Mouse (Mus musculus): ENCODE data around the gene Slc29a1. TPM values are rescaled to one million over a fixed set of nuclear protein-coding genes. Genes with fewer than 3 reads are reported as not detected.

Gene Slc29a1
- polyA plus RNA-seq, 1 experiment = 358 TPM

DNA sequence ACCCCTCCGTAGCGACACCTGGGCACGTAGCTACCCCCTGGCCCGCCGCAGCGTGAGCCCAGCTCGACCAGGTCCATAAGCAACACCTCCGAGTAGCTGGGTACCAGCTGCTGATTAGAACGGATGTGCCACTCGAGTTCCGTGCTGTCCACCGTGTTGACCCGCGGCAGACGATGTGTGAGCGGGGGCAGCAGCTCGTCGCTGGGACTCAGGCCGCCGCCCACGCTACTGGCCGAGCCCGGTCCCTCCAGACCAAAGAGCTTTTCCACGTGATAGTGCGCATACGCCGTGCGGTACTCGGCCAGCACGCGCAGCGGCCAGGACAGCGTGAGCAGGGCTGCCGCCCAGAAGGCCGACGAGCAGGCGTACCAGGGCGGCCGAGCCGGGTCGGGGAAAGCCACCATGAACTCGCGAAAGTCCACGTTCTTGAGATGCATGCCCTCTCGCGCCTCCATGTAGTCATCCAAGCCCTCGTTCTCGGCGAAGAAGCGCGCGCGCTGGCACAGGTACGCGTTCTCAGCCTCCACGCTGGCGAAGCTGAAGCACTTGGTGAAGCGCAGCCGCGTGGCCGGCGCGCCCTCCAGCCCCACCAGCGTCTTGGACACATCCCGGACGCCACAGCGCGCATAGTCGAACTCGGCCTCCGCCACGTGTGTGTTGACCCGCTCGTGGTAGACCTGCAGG is 54.0 kb downstream of the Slc29a1 start:
- no peak overlapping the region for H3K4me3 ChIP-seq (ENCODE audit: control insufficient read depth, insufficient read depth, low read length)

DNA sequence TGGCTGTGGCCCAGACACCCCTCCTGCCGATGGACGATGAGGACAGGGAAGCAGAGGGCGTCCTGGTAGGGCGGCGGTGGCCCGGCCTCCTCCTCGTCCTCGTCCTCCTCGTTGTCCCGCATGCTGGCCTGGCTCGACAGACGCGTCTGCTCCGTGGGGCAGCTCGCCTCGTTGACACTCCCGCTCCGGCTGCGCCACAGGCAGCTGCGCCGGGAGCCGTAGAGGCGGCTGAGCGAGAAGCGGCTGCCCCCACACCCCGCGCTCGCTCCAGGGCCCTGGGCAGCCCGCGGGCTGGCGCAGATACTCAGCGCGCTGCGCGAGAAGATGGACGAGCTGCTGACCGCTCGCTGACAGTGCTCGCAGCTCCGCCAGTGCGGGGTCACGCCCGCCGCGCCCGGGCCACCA is 54.5 kb downstream of the Slc29a1 start:
- DNase-seq = no peak
- TF ChIP-seq POLR2A (IDR thresholded peaks at IDR 0.05; ENCODE audit: control insufficient read depth, extremely low read depth, insufficient read depth, low read length, poor library complexity) = no peak
- TF ChIP-seq CTCF (IDR thresholded peaks at IDR 0.05; ENCODE audit: borderline replicate concordance, control insufficient read depth, extremely low read depth, insufficient read depth, low read length, poor library complexity) = no peak
- Histone ChIP-seq H3K36me3 (ENCODE audit: control insufficient read depth, insufficient read depth, low read length) (no peaks in the 10 kb centered on the region; the same call in 1 of the 2 replicates), H3K4me1 (replicated peaks; ENCODE audit: control insufficient read depth, insufficient read depth, low read length) (peaks cover 25% of the 10 kb centered on the region), H3K4me3 (ENCODE audit: control insufficient read depth, insufficient read depth, low read length) (no peak overlapping the region), H3K27ac (ENCODE audit: control insufficient read depth, insufficient read depth, low read length) (no peak overlapping the region), H3K27me3 (ENCODE audit: control insufficient read depth, insufficient read depth, low read length) (no peaks in the 10 kb centered on the region)
- 55% methylated on average over 46 of the region's 46 CpGs for WGBS

More for the DNA sequence above, 54.0 kb downstream of the Slc29a1 start:
- H3K27ac ChIP-seq (ENCODE audit: control insufficient read depth, insufficient read depth, low read length) = no peak overlapping the region
- peaks cover 26% of the 10 kb centered on the region for H3K4me1 ChIP-seq (replicated peaks; ENCODE audit: control insufficient read depth, insufficient read depth, low read length)
- WGBS = 45% methylated on average over 74 of the region's 74 CpGs
- no peaks in the 10 kb centered on the region; the same call in 1 of the 2 replicates for H3K36me3 ChIP-seq (ENCODE audit: control insufficient read depth, insufficient read depth, low read length)
- DNase-seq = no peak
- no peaks in the 10 kb centered on the region for H3K27me3 ChIP-seq (ENCODE audit: control insufficient read depth, insufficient read depth, low read length)
- TF ChIP-seq CTCF (IDR thresholded peaks at IDR 0.05; ENCODE audit: borderline replicate concordance, control insufficient read depth, extremely low read depth, insufficient read depth, low read length, poor library complexity) (no peak), POLR2A (IDR thresholded peaks at IDR 0.05; ENCODE audit: control insufficient read depth, extremely low read depth, insufficient read depth, low read length, poor library complexity) (no peak)

DNA sequence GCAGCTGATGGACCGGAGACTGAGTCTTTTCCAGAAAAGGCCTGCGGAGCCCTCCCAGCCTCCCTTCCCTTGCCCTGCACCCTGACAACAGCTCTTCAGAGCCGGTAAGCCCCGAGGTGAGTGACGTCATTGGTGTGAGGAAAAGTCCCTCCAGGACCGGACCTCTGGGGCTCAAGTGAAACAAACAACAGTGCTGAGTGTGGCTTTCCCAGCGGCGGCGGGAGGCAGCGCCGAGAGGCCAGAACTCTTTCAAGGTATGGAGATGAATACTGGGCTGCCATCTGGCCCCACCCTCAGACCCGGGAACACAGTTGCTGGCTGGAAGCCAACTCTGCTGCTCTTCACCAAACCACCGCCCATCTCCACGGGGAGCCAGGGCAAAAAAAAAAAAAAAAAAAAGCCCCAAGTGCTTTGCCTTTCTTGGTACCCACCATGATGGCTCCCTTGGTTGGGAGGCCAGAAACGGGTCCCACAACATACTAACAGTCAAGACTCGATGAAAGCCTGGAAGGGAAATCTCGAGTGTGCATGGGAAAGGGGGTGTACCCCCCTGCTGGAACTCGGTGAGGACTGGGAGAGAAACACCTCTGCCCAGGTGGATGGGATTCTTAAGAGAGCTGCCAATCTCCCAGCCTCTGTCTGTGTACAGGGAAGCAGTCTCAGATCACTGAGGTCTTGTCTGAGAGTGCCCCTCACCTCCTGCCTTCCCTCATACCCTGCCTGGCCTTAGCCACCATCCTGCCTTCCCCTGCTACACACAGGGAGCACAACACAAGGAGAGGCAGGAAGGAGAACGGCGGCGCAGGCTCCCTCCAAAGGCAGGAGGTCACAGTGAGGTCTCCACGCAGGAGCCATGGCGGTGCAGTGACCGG is 55.2 kb downstream of the Slc29a1 start:
- 30% methylated on average over 24 of the region's 24 CpGs for WGBS
- H3K36me3 ChIP-seq (ENCODE audit: control insufficient read depth, insufficient read depth, low read length) = no peaks in the 10 kb centered on the region; the same call in 1 of the 2 replicates
- no peaks in the 10 kb centered on the region for H3K27me3 ChIP-seq (ENCODE audit: control insufficient read depth, insufficient read depth, low read length)
- H3K4me3 ChIP-seq (ENCODE audit: control insufficient read depth, insufficient read depth, low read length) = no peak overlapping the region
- no peak overlapping the region for H3K27ac ChIP-seq (ENCODE audit: control insufficient read depth, insufficient read depth, low read length)
- TF ChIP-seq POLR2A (IDR thresholded peaks at IDR 0.05; ENCODE audit: control insufficient read depth, extremely low read depth, insufficient read depth, low read length, poor library complexity) (no peak), CTCF (IDR thresholded peaks at IDR 0.05; ENCODE audit: borderline replicate concordance, control insufficient read depth, extremely low read depth, insufficient read depth, low read length, poor library complexity) (no peak)
- H3K4me1 ChIP-seq (replicated peaks; ENCODE audit: control insufficient read depth, insufficient read depth, low read length) = peaks cover 22% of the 10 kb centered on the region
- DNase-seq = no peak

DNA sequence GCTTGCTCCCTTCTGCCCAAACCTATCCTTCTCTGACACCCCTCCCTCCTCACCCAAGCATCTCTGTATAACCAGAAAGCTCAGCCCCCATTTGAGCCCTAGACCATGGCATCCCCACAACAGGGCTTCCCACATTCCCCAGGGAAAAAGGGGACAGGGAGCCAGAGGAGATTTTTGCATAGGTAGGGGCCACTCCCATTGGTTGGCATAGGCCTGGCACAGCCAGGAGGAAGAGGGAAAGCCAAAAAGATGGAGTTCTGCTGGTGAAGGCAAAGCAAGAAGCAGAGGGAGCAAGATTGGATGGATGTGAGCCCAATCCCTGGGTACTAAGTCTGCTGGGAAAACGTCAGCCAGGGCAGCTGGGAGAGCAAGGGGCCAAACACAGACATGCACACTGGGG is 56.3 kb downstream of the Slc29a1 start:
- 69% methylated on average over 1 of the region's 1 CpGs for WGBS

DNA sequence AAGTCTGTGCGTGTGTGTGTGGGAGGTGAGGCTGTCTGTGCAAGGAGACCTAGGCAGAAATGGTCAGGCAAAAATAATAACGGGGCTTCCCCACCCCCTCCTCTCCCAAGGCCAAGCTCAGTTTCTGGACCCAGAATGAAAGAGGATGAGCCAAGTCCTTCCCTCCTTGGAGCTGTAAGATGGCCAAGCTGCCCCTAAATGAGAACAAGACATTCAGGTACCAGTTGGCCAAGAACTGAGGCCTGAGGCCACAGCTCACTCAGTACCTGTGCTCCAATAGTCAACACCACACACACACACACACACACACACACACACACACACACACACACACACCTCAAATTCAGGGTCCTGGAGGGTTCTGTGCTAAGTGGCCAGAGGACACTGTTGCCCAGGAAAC is 56.7 kb downstream of the Slc29a1 start:
- Histone ChIP-seq H3K4me3 (ENCODE audit: control insufficient read depth, insufficient read depth, low read length) (no peak overlapping the region), H3K27ac (ENCODE audit: control insufficient read depth, insufficient read depth, low read length) (no peak overlapping the region), H3K4me1 (replicated peaks; ENCODE audit: control insufficient read depth, insufficient read depth, low read length) (peaks cover 17% of the 10 kb centered on the region), H3K36me3 (ENCODE audit: control insufficient read depth, insufficient read depth, low read length) (no peaks in the 10 kb centered on the region; the same call in 1 of the 2 replicates), H3K27me3 (ENCODE audit: control insufficient read depth, insufficient read depth, low read length) (no peaks in the 10 kb centered on the region)
- TF ChIP-seq CTCF (IDR thresholded peaks at IDR 0.05; ENCODE audit: borderline replicate concordance, control insufficient read depth, extremely low read depth, insufficient read depth, low read length, poor library complexity) (no peak), POLR2A (IDR thresholded peaks at IDR 0.05; ENCODE audit: control insufficient read depth, extremely low read depth, insufficient read depth, low read length, poor library complexity) (no peak)
- DNase-seq = no peak
- 77% methylated on average over 2 of the region's 2 CpGs for whole genome bisulfite sequencing

More for the DNA sequence above, 56.3 kb downstream of the Slc29a1 start:
- Histone ChIP-seq H3K36me3 (ENCODE audit: control insufficient read depth, insufficient read depth, low read length) (no peaks in the 10 kb centered on the region; the same call in 1 of the 2 replicates), H3K4me1 (replicated peaks; ENCODE audit: control insufficient read depth, insufficient read depth, low read length) (peaks cover 17% of the 10 kb centered on the region), H3K27me3 (ENCODE audit: control insufficient read depth, insufficient read depth, low read length) (no peaks in the 10 kb centered on the region), H3K27ac (ENCODE audit: control insufficient read depth, insufficient read depth, low read length) (no peak overlapping the region), H3K4me3 (ENCODE audit: control insufficient read depth, insufficient read depth, low read length) (no peak overlapping the region)
- DNase-seq = no peak
- no peak for TF ChIP-seq POLR2A (IDR thresholded peaks at IDR 0.05; ENCODE audit: control insufficient read depth, extremely low read depth, insufficient read depth, low read length, poor library complexity)
- no peak for TF ChIP-seq CTCF (IDR thresholded peaks at IDR 0.05; ENCODE audit: borderline replicate concordance, control insufficient read depth, extremely low read depth, insufficient read depth, low read length, poor library complexity)

DNA sequence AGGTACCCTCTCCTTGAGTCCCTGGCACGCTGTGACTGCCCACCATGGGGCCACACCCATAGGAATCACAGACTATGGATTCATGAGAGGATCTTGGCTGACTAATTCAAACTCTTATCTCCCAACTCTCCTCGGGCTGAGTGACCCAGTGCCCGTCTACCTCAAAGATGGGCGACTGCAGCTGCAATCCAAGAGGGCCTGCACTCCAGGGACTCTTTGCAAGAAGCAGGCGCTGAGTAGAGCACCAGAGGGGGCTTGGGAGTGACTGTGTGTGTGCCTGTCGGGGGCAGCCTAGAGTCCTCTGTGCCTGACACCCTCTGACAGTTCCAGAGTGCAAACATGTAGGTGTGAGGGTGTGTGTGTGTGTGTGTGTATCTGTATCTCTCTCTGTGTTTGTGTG is 57.3 kb downstream of the Slc29a1 start:
- no peaks in the 10 kb centered on the region; the same call in 1 of the 2 replicates for H3K27me3 ChIP-seq (ENCODE audit: control insufficient read depth, insufficient read depth, low read length)
- TF ChIP-seq CTCF (IDR thresholded peaks at IDR 0.05; ENCODE audit: borderline replicate concordance, control insufficient read depth, extremely low read depth, insufficient read depth, low read length, poor library complexity) (no peak), POLR2A (IDR thresholded peaks at IDR 0.05; ENCODE audit: control insufficient read depth, extremely low read depth, insufficient read depth, low read length, poor library complexity) (no peak)
- 44% methylated on average over 6 of the region's 6 CpGs for WGBS

More for the DNA sequence above, 57.3 kb downstream of the Slc29a1 start:
- Histone ChIP-seq H3K36me3 (ENCODE audit: control insufficient read depth, insufficient read depth, low read length) (no peaks in the 10 kb centered on the region; the same call in 1 of the 2 replicates), H3K4me1 (replicated peaks; ENCODE audit: control insufficient read depth, insufficient read depth, low read length) (peaks cover 15% of the 10 kb centered on the region), H3K4me3 (ENCODE audit: control insufficient read depth, insufficient read depth, low read length) (no peak overlapping the region), H3K27ac (ENCODE audit: control insufficient read depth, insufficient read depth, low read length) (no peak overlapping the region)
- DNase-seq = no peak
